Mouse (Mus musculus): ENCODE data around the gene Tdp1.

- TF ChIP-seq POLR2A (IDR thresholded peaks at IDR 0.05; ENCODE audit: extremely low read depth, insufficient read depth, low read length) (no peak), CTCF (IDR thresholded peaks at IDR 0.05; ENCODE audit: low read depth, low read length) (no peak)
These were observed 103.8 kb downstream of the Tdp1 start for GRCm38 (mm10) chr12:99988144-99988543.
